20 mouse cellular contexts compared by ENCODE assay signal in genomic region chr8:4247241-4247640, GRCm38 (mm10).
"Had no signal": no experiment of that assay in that cellular context is flagged by ENCODE, and none has a peak within 500 bp of the region (broad histone marks: within the 10 kb centered on the region; RNA-seq: fewer than 3 reads in every experiment).

No protein-coding gene starts in this region.

- ATAC-seq: midbrain, embryonic 16.5 days had no signal

- H3K4me2 ChIP-seq: liver, embryonic 11.5 days; lung, embryonic 14.5 days; midbrain, embryonic 12.5 days; neural tube, embryonic 13.5 days; neural tube, embryonic 15.5 days had no signal

- H3K27ac ChIP-seq: midbrain, embryonic 10.5 days; midbrain, embryonic 12.5 days; neural tube, embryonic 13.5 days; neural tube, embryonic 15.5 days had no signal

- DNase-seq: lung, adult 18-20 months; lung, embryonic 14.5 days; lung, postnatal 10 days; lung, postnatal 4 days; midbrain, embryonic 14.5 days; retina, postnatal 1 day; right cerebral cortex, adult 18-20 months; right cerebral cortex, postnatal 25 days; right cerebral cortex, postnatal 4 days; spleen, adult 18-20 months; thymus, adult 2 months; thymus, postnatal 25 days; thymus, postnatal 4 days had no signal

- H3K9me3 ChIP-seq: midbrain, embryonic 10.5 days; midbrain, embryonic 12.5 days; neural tube, embryonic 13.5 days; neural tube, embryonic 15.5 days had no signal

- H3K27me3 ChIP-seq: neural tube, embryonic 13.5 days; neural tube, embryonic 15.5 days had no signal

- H3K4me3 ChIP-seq: midbrain, embryonic 10.5 days; midbrain, embryonic 12.5 days; myocyte; neural tube, embryonic 13.5 days; neural tube, embryonic 15.5 days had no signal

- H3K9ac ChIP-seq: lung, embryonic 14.5 days; midbrain, embryonic 12.5 days; neural tube, embryonic 13.5 days; neural tube, embryonic 15.5 days had no signal
